Mouse (Mus musculus): ENCODE data around the gene Syna.

Gene Syna

GRCm38 (mm10) chr5:134567445-134567844 is 7.5 kb upstream of the Syna start:
- no peak for DNase-seq (ENCODE audit: low spot score)

- DNase-seq (ENCODE audit: low spot score) = no peak
Measured at GRCm38 (mm10) chr5:134565696-134566095, 5.7 kb upstream of the Syna start.

DNA sequence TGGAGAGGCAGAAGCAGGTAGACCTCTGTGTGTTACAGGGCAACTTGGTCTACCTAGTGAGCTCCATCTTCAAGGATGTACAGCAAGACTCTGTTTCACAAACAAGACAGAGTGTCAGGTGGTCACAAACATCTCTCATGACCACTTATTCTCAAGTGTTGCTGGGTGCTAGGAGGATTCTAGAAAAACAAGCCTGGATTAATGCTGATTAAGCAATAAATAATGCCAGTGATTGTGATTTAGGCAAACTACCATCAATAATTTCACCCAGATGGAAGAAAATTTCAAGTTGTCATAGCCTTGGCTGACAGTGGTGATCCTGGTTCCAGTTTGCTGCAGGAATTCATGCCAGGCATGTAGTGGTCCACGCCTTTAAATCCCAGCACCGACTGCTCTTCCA is 4.3 kb upstream of the Syna start:
- no peak for DNase-seq (ENCODE audit: low spot score)

- no peak for DNase-seq (ENCODE audit: low spot score)
Measured at GRCm38 (mm10) chr5:134560450-134561171, 640 bp upstream of the Syna start.

GRCm38 (mm10) chr5:134555463-134556164 is 4.4 kb downstream of the Syna start:
- peak; percentile 46 for DNase-seq (ENCODE audit: low spot score)

DNA sequence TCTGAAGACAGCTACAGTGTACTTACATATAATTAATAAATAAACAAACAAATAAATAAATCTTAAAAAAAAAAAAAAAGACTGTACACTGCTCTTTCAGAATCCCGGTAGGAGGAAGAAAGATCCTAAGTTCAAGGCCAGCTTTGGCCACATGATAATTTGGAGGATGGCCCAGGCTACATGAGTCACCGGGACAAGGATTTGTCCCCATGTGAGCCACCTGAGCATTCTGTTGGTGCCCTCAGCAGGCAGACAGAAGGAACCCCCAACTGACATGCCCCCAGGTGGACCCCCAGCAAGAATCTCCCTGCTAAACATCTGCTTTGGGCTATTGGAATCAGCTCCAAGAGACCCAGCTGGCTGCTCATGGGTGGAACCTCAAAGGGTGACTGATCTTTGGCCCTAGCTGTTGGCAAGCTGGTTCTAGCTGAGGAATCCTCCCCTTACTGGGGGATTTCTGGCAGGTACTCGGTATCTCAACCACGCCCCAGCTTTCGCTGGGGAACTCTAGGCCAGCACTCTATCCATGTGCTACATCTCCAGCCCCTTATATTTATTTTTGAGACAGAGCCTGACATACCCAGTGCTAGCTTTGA is 5.9 kb downstream of the Syna start:
- DNase-seq (ENCODE audit: low spot score) = no peak

GRCm38 (mm10) chr5:134552110-134552972 is 7.6 kb downstream of the Syna start, which contains the start of gene Clip2:
Clip2 (minus strand) TSS chr5:134552434.
- DNase-seq (ENCODE audit: low spot score) = peak; percentile 99

DNA sequence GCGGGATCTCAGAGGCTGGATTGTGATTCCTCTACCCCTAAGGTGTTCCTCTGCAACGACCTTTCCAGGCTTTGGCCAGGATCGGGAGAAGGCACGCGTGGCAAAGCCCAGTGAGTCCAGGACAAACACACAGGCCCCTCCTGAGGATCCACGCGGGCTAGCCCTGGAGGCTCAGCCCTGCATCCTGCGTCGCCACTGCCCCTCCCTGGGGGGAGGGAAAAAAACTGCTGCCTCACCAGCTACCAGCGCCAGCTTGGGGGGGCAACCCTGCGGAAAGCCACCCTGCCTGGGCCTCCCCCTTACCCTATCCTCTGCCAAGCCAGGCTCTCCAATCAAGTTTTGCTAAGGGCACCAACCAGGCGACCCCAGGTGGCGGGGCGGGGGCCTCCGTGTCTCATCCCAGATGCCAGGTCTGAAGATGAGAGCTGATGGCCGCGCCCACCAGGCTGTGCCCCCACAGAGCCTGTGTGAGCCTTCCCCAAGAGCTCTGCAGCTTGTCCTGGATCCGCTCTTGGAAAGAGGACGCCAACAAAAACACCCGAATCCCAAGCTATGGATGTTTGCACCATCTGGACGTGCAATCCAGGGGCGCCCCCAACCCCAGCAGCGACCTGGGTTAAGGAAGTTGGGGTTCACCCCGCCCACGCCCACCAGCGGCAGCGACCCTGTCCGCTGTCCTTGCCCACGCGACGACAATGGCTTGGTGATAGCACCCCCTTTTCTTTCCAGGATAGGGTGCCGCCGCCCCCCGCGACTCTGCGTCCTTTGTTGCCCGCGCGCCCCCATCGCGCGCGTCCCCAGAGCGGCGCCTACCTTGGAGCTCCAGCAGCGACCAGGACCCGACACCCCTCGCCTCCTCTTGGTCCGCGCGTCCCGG is 8.5 kb downstream of the Syna start:
- peak; percentile 32 for DNase-seq (ENCODE audit: low spot score)

GRCm38 (mm10) chr5:134550836-134551232 is 9.1 kb downstream of the Syna start:
- no peak for DNase-seq (ENCODE audit: low spot score)

GRCm38 (mm10) chr5:134549640-134550168 is 10.3 kb downstream of the Syna start:
- DNase-seq (ENCODE audit: low spot score) = no peak

DNA sequence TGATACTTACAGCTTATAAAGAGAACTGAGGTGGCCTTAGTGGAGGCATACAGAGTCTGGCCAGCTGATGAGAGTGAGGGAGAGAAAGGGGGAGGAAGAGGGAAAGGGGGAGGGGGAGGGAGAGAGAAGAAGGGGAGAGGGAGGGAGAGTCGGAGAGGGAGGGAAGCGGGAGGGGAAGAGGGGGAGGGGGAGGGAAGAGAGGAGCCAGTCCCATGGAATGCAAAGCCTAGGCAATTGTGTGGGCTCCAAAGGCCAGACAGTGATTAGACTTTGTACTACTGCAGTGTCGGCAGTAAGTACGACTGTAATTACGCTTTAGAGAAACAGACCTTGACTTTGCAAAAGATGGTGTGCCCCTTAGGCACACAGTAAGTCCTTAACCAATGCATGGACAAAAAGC is 11.7 kb downstream of the Syna start:
- DNase-seq (ENCODE audit: low spot score) = no peak

DNA sequence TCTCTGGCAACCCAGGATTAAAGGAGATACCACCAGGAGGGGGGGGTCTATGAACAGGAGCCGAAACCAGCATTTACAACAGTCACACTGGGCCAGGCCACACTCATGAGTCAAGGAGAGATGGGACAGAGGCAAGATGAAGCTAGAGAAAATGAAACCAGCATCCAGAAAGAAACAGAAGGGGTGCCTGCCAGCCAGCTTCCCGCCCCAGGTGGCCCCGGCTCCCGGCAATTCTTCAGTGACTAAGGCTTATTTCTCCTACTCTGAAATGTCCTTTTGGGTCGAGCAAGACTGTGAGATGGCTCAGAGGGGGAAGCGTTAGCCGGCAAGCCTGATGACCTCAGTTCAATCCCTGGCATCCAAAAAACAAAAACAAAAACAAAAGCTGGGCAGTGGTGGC is 13.2 kb downstream of the Syna start:
- DNase-seq (ENCODE audit: low spot score) = no peak

DNA sequence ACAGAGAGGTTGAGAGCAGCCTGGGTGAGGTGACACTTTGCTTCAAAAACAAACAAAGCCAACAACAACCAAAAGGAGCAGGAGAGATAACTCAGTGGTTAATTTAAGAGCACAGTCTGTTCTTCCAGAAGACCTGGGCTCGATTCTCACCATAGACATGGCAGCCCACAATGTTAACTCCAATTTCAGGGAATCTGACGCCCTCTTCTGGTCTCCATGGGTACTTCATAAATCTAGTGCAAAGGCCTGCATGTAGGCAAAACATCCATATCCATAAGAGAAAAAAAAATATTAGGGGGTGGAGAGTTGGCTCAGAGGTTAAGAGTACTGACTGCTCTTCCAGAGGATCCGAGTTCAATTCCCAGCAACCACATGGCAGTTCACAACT is 14.7 kb downstream of the Syna start:
- DNase-seq (ENCODE audit: low spot score) = no peak

- peak; percentile 23 for DNase-seq (ENCODE audit: low spot score)
Measured at GRCm38 (mm10) chr5:134544516-134545241, 15.3 kb downstream of the Syna start.

- peak; percentile 50 for DNase-seq (ENCODE audit: low spot score)
Measured at GRCm38 (mm10) chr5:134541640-134542039, 18.3 kb downstream of the Syna start.

GRCm38 (mm10) chr5:134540881-134541280 is 19.1 kb downstream of the Syna start:
- DNase-seq (ENCODE audit: low spot score) = no peak

DNA sequence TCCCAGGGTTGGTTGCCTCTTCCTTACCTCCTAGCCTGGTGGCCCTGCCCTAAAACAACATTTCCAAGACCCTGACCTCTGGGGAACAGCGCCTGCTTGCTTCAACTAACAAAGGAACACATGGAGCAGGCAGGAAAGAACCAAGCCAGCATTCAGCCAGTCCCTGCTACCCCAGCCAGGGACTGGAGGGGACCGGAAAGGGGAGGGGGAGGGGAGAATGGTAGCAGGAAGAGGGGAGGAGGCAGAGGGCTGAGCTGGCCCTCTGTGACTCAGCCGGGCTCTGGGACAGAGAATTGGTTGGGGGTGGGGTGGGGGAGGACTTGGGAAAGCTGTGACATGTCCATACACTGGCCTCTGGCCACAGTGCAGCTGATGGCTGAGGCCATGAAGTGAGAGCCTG is 20.1 kb downstream of the Syna start:
- DNase-seq (ENCODE audit: low spot score) = peak; percentile 43

DNA sequence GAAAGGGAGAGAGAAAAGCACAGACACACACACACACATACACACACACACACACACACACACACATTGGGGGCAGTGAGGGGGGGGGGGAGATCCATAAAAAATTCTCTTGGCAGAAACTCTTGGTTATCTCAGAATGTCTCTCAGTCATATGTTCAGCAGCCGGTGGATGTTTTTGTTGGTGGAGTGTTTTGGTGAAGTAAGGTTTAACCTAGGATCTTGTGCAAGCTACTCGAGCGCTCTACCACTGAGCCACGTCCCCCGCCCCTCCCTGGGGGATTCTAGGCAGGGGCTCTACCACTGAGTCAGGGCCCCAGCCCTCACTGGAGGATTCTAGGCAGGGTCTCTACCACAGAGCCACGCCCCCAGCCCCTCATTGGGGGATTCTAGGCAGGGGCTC is 23.9 kb downstream of the Syna start:
- DNase-seq (ENCODE audit: low spot score) = no peak

DNA sequence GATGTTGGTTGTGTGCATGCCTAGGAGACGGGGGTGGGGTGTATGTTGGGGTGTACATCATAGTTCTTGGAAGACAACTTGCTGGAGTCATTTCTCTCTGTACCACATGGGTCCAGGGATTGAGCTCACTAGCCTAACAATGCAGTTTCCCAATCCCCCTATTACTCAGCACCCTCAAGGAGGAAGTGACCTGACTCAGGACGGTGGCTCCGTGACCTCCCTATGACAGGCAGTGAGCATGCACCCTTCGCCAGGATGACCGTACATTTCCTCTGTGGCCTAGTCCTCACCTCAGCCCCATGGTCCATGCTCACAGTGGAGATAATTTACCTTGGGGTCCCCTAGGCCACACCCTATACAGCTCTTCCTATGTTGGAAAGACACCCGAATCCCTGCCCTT is 27.6 kb downstream of the Syna start:
- no peak for DNase-seq (ENCODE audit: low spot score)

DNA sequence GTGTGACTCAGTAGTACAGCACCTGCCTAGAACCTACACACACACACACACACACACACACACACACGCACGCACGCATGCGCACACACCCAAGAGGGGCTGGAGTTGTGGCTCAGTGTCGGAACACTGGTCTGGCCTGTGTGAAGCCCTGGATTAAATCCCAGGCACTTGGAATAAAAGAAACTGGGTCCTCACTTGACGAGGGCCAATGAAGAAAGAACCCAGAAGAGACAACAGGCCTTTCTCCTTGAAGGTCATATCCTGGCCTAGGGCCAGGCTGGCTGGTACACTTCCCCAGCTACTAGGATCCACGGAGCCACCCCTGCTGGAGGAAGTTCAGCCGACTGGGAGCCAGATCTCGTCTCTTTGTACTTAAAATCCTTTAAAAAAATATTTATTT is 28.4 kb downstream of the Syna start:
- DNase-seq (ENCODE audit: low spot score) = no peak

Measured in urinary bladder, postnatal 25 days (tissue).